Mouse (Mus musculus): ENCODE data around the gene Ptpn18.
"Not testable (repeated sequence)": the region's sequence is repeated elsewhere in the genome, so short reads cannot be mapped to it uniquely, and the experiment has no call there.

Ptpn18 gene

GRCm38 (mm10) chr1:34517297-34517696 is 57.7 kb downstream of the Ptpn18 start:
- not testable (repeated sequence) for DNase-seq (ENCODE audit: low spot score in 2 of 2)

GRCm38 (mm10) chr1:34517797-34518196 is 58.2 kb downstream of the Ptpn18 start:
- not testable (repeated sequence) for DNase-seq (ENCODE audit: low spot score in 2 of 2)

- DNase-seq (ENCODE audit: low spot score in 2 of 2), result no peak
These were observed 58.7 kb downstream of the Ptpn18 start for GRCm38 (mm10) chr1:34518259-34518658.

- DNase-seq (ENCODE audit: low spot score in 2 of 2), result no peak
These were observed 62.8 kb downstream of the Ptpn18 start for GRCm38 (mm10) chr1:34522205-34522849.

GRCm38 (mm10) chr1:34522850-34523244 is 63.3 kb downstream of the Ptpn18 start:
- DNase-seq (ENCODE audit: low spot score in 2 of 2), result no peak

- DNase-seq (ENCODE audit: low spot score in 2 of 2), result no peak
These were observed 64.1 kb downstream of the Ptpn18 start for GRCm38 (mm10) chr1:34523647-34524046.
